ENCODE assay signal across 10 mouse cellular contexts in genomic region chr3:85829047-85829446, GRCm38 (mm10). TPM values are rescaled to one million over a fixed set of nuclear protein-coding genes. Genes with fewer than 3 reads are reported as not detected.
DNase-seq lines count a peak whose midpoint lies in the region; ATAC-seq lines count a peak whose summit lies in the region.
"Had no signal": no experiment of that assay in that cellular context is flagged by ENCODE, and none has a peak within 500 bp of the region (broad histone marks: within the 10 kb centered on the region; RNA-seq: fewer than 3 reads in every experiment).

No protein-coding gene starts in this region.

- H3K4me3 ChIP-seq in embryonic facial prominence, embryonic 14.5 days (ENCODE audit: low read depth, low read length), result no peak overlapping the region
- no peak overlapping the region for H3K4me3 ChIP-seq in embryonic facial prominence, embryonic 10.5 days
- H3K4me3 ChIP-seq in midbrain, embryonic 11.5 days (ENCODE audit: low read depth, low read length), result no peak overlapping the region
- H3K4me3 ChIP-seq in heart, embryonic 10.5 days, result no peak overlapping the region
- H3K4me3 ChIP-seq: left cerebral cortex, adult 2 months had no signal

- peak; percentile 83 for ATAC-seq in embryonic facial prominence, embryonic 14.5 days (ENCODE audit: low read depth)
- ATAC-seq in midbrain, embryonic 11.5 days (ENCODE audit: low FRiP score), result no peak

- no peak overlapping the region for H3K4me2 ChIP-seq in embryonic facial prominence, embryonic 14.5 days (ENCODE audit: low read depth, low read length)
- no peak overlapping the region for H3K4me2 ChIP-seq in midbrain, embryonic 11.5 days
- H3K4me2 ChIP-seq: lung, embryonic 14.5 days had no signal

- DNase-seq in embryonic facial prominence, embryonic 14.5 days (ENCODE audit: low spot score), result peak; percentile 72
- no peak for DNase-seq in embryonic facial prominence, embryonic 10.5 days (ENCODE audit: low spot score)
- peak; percentile 57 for DNase-seq in urinary bladder, postnatal 14 days (ENCODE audit: low spot score)
- DNase-seq in urinary bladder, postnatal 25 days (ENCODE audit: low spot score), result no peak
- peak; percentile 39 for DNase-seq in kidney, postnatal 10 days
- no peak for DNase-seq in layer of hippocampus, adult 9-10 months (ENCODE audit: low spot score)
- DNase-seq in midbrain, embryonic 11.5 days (ENCODE audit: low spot score, missing footprints), result no peak
- no peak for DNase-seq in heart, embryonic 10.5 days (ENCODE audit: low spot score)
- DNase-seq: lung, embryonic 14.5 days had no signal

- no peak overlapping the region for H3K27ac ChIP-seq in embryonic facial prominence, embryonic 14.5 days (replicated peaks; ENCODE audit: low read depth, low read length)
- H3K27ac ChIP-seq in embryonic facial prominence, embryonic 10.5 days (replicated peaks), result no peak overlapping the region
- no peak overlapping the region for H3K27ac ChIP-seq in midbrain, embryonic 11.5 days (ENCODE audit: low read depth, low read length)
- no peak overlapping the region for H3K27ac ChIP-seq in heart, embryonic 10.5 days
- H3K27ac ChIP-seq: left cerebral cortex, adult 2 months had no signal

- 0 out of 2 replicates have a peak, but pooled peaks cover 3% of the 10 kb centered on the region for H3K4me1 ChIP-seq in embryonic facial prominence, embryonic 14.5 days (ENCODE audit: control insufficient read depth, insufficient read depth, low read length)
- peaks cover 7% of the 10 kb centered on the region; the same call in 1 of the 2 replicates for H3K4me1 ChIP-seq in embryonic facial prominence, embryonic 10.5 days
- H3K4me1 ChIP-seq in midbrain, embryonic 11.5 days (ENCODE audit: control insufficient read depth, insufficient read depth, low read length), result peaks cover 3% of the 10 kb centered on the region; the same call in 1 of the 2 replicates
- no peaks in the 10 kb centered on the region for H3K4me1 ChIP-seq in heart, embryonic 10.5 days

- no peak overlapping the region for H3K9ac ChIP-seq in embryonic facial prominence, embryonic 14.5 days (ENCODE audit: low read depth, low read length)
- H3K9ac ChIP-seq in midbrain, embryonic 11.5 days (ENCODE audit: low read length), result no peak overlapping the region
- H3K9ac ChIP-seq: lung, embryonic 14.5 days had no signal

- no peaks in the 10 kb centered on the region for H3K9me3 ChIP-seq in embryonic facial prominence, embryonic 14.5 days (ENCODE audit: control insufficient read depth, low read length)
- no peaks in the 10 kb centered on the region for H3K9me3 ChIP-seq in embryonic facial prominence, embryonic 10.5 days
- no peaks in the 10 kb centered on the region for H3K9me3 ChIP-seq in midbrain, embryonic 11.5 days (ENCODE audit: control insufficient read depth, low read length)
- no peaks in the 10 kb centered on the region for H3K9me3 ChIP-seq in heart, embryonic 10.5 days

- H3K36me3 ChIP-seq in embryonic facial prominence, embryonic 14.5 days (ENCODE audit: control insufficient read depth, insufficient read depth, low read length), result no peaks in the 10 kb centered on the region
- no peaks in the 10 kb centered on the region for H3K36me3 ChIP-seq in embryonic facial prominence, embryonic 10.5 days (replicated peaks)
- no peaks in the 10 kb centered on the region for H3K36me3 ChIP-seq in midbrain, embryonic 11.5 days (ENCODE audit: control insufficient read depth, insufficient read depth, low read length)
- no peaks in the 10 kb centered on the region for H3K36me3 ChIP-seq in heart, embryonic 10.5 days

- WGBS in embryonic facial prominence, embryonic 14.5 days, result 68% methylated on average over 4 of the region's 4 CpGs
- WGBS in embryonic facial prominence, embryonic 10.5 days, result 69% methylated on average over 4 of the region's 4 CpGs
- 78% methylated on average over 4 of the region's 4 CpGs for WGBS in midbrain, embryonic 11.5 days
- WGBS in heart, embryonic 10.5 days, result 59% methylated on average over 4 of the region's 4 CpGs

- no peaks in the 10 kb centered on the region for H3K27me3 ChIP-seq in embryonic facial prominence, embryonic 14.5 days (replicated peaks; ENCODE audit: control insufficient read depth, insufficient read depth, low read length)
- no peaks in the 10 kb centered on the region for H3K27me3 ChIP-seq in embryonic facial prominence, embryonic 10.5 days (replicated peaks; ENCODE audit: low read depth, poor library complexity, severe bottlenecking)
- no peaks in the 10 kb centered on the region for H3K27me3 ChIP-seq in midbrain, embryonic 11.5 days (ENCODE audit: control insufficient read depth, insufficient read depth, low read length)
- no peaks in the 10 kb centered on the region for H3K27me3 ChIP-seq in heart, embryonic 10.5 days (ENCODE audit: insufficient read depth, poor library complexity, severe bottlenecking)

RNA-seq across cellular contexts. Expression of gene Fam160a1, which starts 12.0 kb away (rescaled TPM):
- 5.6 and 6.5 TPM in 2 replicates for polyA plus RNA-seq in embryonic facial prominence, embryonic 14.5 days (2014; fragmentation: Nextera tagmentation; extraction: Ambion mirVana)
- 1.3 and 1.7 TPM in 2 replicates for polyA plus RNA-seq in embryonic facial prominence, embryonic 10.5 days (2016; fragmentation: Nextera tagmentation; extraction: Ambion mirVana)
- 0.43 and 0.48 TPM in 2 replicates for polyA plus RNA-seq in midbrain, embryonic 11.5 days (2014; fragmentation: Nextera tagmentation; extraction: Ambion mirVana)
- polyA plus RNA-seq in heart, embryonic 10.5 days (2016; fragmentation: Nextera tagmentation; extraction: Ambion mirVana), result 1.7 and 2.1 TPM in 2 replicates

RNA-seq across cellular contexts. Expression of gene Glt28d2, which starts 58.3 kb away (rescaled TPM):
- polyA plus RNA-seq in embryonic facial prominence, embryonic 14.5 days (2014; fragmentation: Nextera tagmentation; extraction: Ambion mirVana), result 2.6 and 2.7 TPM in 2 replicates
- 0.59 and 0.64 TPM in 2 replicates for polyA plus RNA-seq in embryonic facial prominence, embryonic 10.5 days (2016; fragmentation: Nextera tagmentation; extraction: Ambion mirVana)
- 0.15 and 0.29 TPM in 2 replicates for polyA plus RNA-seq in midbrain, embryonic 11.5 days (2014; fragmentation: Nextera tagmentation; extraction: Ambion mirVana)
- polyA plus RNA-seq in heart, embryonic 10.5 days (2016; fragmentation: Nextera tagmentation; extraction: Ambion mirVana), result 0.72 and 0.78 TPM in 2 replicates

RNA-seq across cellular contexts. Expression of gene Gm37240, which starts 58.3 kb away (rescaled TPM):
- 10.7 and 13.4 TPM in 2 replicates for polyA plus RNA-seq in embryonic facial prominence, embryonic 14.5 days (2014; fragmentation: Nextera tagmentation; extraction: Ambion mirVana)
- 1.9 and 2.8 TPM in 2 replicates for polyA plus RNA-seq in embryonic facial prominence, embryonic 10.5 days (2016; fragmentation: Nextera tagmentation; extraction: Ambion mirVana)
- polyA plus RNA-seq in midbrain, embryonic 11.5 days (2014; fragmentation: Nextera tagmentation; extraction: Ambion mirVana), result 0.67 and 0.91 TPM in 2 replicates
- 2.7 and 3.0 TPM in 2 replicates for polyA plus RNA-seq in heart, embryonic 10.5 days (2016; fragmentation: Nextera tagmentation; extraction: Ambion mirVana)

Comparison
In these comparisons a context has a peak if more than half of its experiments do, and no peak if none do; other contexts are left out.
1. DNase-seq: peak in embryonic facial prominence, embryonic 14.5 days (single experiment), urinary bladder, postnatal 14 days (single experiment) and kidney, postnatal 10 days (single experiment); none in embryonic facial prominence, embryonic 10.5 days (single experiment), urinary bladder, postnatal 25 days (single experiment), layer of hippocampus, adult 9-10 months (single experiment), midbrain, embryonic 11.5 days (single experiment) and heart, embryonic 10.5 days (single experiment).